Mouse (Mus musculus) small intestine, adult 2 months (tissue): ENCODE measurements around the gene Gon4l.

ENCODE experiments used
- CTCF ChIP-seq: fragments of 200-500 bp; IDR thresholded peaks from 2 replicates; pipeline ENCODE4 v1.5.1; 2012; ENCODE audit warnings: low read depth, mild to moderate bottlenecking, control low read depth, inconsistent platforms, low read length, moderate library complexity, mixed read lengths; ENCODE audit not compliant: insufficient replicate concordance, insufficient read length; ENCODE audit errors: extremely low read depth
- POLR2A ChIP-seq: fragments of 200-500 bp; IDR thresholded peaks from 2 replicates; pipeline ENCODE4 v1.6.1; 2012; ENCODE audit warnings: low read depth, mild to moderate bottlenecking, control low read depth, inconsistent platforms, low read length, moderate library complexity

DNA sequence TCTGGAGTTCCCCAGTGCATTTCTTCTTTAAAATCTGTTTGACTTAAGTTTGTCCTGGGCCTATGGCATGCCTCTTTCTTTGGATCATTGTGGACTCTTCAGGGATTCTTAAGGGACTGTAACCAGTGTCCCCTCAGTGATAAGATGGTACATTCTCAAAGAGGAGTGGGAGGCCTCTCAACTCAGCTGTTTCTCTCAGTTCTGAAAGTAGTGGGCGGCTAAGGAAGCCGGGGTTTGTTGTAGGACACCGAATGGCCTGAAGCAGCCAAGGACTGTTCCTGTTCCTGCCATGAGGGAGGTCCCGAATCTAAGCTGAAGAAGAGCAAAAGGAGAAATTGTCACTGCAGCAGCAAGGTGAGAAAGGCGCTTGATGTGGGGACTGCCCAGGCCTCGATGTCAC lies 70.2 kb downstream of the Gon4l start:
- no peak for TF ChIP-seq POLR2A
- TF ChIP-seq CTCF: no peak
